Mouse (Mus musculus) small intestine, adult 2 months (tissue): ENCODE data around the gene Ptprm.

Source experiments
- CTCF ChIP-seq: fragments of 200-500 bp; IDR thresholded peaks from 2 replicates; pipeline ENCODE4 v1.5.1; 2012; ENCODE audit warnings: low read depth, mild to moderate bottlenecking, control low read depth, inconsistent platforms, low read length, moderate library complexity, mixed read lengths; ENCODE audit not compliant: insufficient replicate concordance, insufficient read length; ENCODE audit errors: extremely low read depth
- POLR2A ChIP-seq: fragments of 200-500 bp; IDR thresholded peaks from 2 replicates; pipeline ENCODE4 v1.6.1; 2012; ENCODE audit warnings: low read depth, mild to moderate bottlenecking, control low read depth, inconsistent platforms, low read length, moderate library complexity

DNA sequence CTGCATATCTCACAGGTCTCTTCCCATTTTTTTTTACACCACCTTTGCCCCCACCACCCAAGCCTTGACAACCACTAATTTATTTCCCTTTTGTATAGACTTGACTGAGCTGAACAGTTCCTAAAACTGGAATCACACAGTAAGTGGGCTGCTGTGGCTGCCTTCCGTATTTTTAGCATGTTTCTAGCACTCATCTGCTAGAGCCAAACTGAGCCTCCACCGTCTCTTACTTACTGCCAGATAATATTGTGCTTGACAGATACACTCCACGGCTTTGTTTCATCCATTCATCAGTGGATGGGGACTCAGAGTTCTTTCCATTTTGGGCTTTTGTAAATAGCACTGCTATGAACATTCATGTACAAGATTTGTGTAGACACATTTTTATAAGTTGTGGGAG, 381.3 kb downstream of the Ptprm start:
- no peak for TF ChIP-seq CTCF
- no peak for TF ChIP-seq POLR2A
